Mouse (Mus musculus) regulatory T cell (primary cell): Measurements from ENCODE around the gene Dnm3.

ENCODE experiments used
- in situ Hi-C: fragments of 300-600 bp; cut with MboI, MseI; formaldehyde crosslinking; loops from one replicate; pipeline ENCODE4 v1.15.1; 2025; ENCODE audit warnings: high pct_unique_total_duplicates

The Dnm3 gene

DNA sequence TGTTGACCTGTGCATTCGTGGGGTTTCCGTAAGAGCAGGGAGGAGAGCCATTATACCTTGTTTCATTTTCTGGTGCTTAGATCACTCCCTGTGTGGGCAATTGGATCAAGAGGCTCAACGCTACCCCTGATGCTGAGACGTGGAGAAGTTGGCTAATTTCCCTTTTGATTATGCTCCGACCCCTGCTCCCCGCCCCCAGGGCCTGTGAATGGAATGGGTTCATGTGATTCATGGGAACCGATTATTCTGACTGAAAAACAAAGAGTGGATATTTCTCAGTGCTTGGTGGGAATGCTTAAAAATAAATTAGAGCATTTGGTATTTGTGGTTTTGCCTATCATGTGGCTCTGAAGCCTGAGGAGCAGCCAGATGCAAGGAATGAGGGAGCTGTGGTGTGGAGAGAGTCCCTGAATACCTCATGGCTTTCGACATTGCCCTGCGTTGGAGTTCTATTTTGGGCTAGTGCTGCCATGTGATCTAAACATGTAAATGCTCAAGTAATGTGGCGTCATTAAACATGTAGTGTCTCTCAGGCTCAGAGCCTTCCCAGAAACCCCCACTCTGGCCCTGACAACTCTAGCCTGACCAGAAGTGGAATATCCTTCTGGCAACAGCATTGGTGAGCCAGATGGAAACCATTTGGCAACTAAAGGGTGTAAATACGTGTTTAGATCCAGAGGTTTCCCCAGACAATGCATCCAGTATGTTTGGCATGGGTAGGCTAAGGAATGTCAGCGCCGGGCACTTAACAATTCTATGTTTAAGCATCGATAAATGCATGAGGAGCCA is 473.9 kb downstream of the Dnm3 start:
- in situ Hi-C loops = loop anchor here (5.0 kb wide), 1 partner anchor 308 kb away; no protein-coding TSS in a partner anchor

DNA sequence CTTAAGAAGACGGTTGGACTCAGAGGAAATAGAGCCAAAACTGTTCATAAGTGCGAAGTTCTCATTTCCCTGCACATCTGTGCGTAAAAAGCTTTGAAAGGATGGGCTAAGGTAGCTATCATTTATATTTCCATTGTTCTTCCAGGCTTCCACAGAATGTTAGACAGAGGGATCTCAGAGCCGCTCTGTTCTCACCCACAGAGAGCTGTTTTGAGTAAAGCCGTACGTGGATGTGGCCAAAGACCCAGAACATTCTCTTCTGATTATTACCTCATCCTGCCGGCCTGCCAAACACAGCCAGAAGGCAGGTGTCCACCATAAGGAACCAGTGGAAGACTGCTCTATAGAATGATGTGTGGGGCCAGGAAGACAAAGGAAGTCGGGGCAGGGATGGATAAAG is 476.5 kb downstream of the Dnm3 start:
- in situ Hi-C loops = loop anchor here (5.0 kb wide), 1 partner anchor 311 kb away; no protein-coding TSS in a partner anchor

- in situ Hi-C loops = loop anchor here (5.0 kb wide), 1 partner anchor 312 kb away; no protein-coding TSS in a partner anchor
Measured at GRCm38 (mm10) chr1:161999882-162000371, 477.9 kb downstream of the Dnm3 start.

- in situ Hi-C loops = no loop called here
Measured at GRCm38 (mm10) chr1:161999338-161999737, 478.5 kb downstream of the Dnm3 start.

GRCm38 (mm10) chr1:161998781-161999180 is 479.1 kb downstream of the Dnm3 start:
- in situ Hi-C loops = no loop called here

DNA sequence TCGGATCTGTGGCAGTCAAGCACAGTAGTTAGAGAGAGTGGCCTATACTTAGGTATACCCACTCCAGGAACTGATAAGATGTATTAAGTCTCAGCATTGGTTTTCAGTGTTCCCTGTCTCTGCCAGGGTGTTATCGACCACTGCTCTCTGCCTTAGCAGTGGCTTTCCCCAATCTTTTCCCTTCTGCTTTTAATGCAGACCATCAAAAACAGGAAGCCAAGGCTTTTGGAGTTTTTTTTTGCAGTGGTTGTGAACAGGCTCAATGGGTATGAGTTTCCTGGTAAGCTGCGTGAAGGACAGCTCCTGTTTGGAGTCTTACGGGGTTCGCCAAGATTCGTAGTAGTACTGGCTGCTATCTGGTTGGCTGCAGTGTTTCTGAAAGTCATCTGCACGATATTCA is 485.4 kb downstream of the Dnm3 start:
- in situ Hi-C loops = no loop called here

DNA sequence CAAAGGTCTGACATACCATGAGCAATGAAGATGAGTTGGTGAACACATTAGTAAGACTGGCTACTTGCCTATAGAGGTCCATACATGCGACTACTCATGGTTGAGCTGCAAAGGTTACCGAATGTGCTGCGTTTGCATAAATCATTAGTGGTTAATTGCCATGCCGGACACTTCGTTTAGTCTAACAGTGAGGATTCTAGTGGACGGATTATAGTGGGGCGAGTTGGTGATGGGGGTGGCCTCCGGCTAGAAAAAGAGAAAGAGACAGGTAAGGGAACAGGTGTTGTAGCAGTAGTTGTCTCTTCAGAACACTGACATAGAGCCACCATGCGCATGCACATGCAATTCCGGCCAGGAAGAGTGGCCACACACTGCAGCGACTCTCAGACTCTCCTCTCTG is 486.0 kb downstream of the Dnm3 start:
- in situ Hi-C loops = no loop called here

DNA sequence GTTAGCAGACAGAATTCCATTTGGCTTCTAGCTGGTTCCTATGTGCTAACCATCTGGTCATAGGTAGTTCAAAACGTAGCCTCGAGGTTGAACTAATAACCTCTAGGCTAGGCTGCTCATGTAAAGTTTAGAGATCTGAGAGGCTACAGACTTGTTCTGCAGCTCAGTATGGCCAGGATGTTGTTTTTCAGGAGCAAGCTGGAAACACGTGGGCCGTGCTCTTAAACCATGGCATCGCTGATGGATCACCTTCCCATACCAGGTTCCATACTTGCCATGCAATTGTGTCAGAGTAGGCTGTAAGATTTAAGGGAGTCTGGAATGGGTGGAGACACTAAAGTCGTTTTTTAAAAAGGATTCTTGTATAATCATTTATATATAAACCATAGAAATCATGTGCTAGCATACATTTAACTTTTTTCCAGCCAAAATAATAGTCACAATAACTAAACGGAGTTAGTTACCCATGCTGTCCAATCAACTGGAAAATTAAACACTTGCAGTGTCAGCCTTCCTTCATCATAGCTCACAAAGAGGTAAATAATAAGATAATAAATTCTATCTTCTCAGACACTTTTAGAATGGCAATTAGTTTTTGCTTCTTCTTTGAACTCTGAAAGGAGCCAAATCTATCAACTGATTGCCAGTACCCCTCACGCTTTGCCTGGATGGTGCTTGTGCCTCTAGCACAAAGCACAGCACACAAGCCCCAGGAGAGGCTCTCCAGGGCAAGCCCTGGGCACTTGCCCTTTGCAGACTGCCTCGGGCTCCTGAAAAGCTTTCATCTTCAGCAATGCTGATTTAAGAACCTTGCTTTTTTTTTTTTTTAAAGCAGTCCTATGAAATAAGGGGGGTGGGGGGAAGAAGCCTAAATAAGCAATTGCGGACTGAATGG is 486.9 kb downstream of the Dnm3 start:
- in situ Hi-C loops = no loop called here

- in situ Hi-C loops = no loop called here
Measured at GRCm38 (mm10) chr1:161983979-161984566, 493.8 kb downstream of the Dnm3 start.

DNA sequence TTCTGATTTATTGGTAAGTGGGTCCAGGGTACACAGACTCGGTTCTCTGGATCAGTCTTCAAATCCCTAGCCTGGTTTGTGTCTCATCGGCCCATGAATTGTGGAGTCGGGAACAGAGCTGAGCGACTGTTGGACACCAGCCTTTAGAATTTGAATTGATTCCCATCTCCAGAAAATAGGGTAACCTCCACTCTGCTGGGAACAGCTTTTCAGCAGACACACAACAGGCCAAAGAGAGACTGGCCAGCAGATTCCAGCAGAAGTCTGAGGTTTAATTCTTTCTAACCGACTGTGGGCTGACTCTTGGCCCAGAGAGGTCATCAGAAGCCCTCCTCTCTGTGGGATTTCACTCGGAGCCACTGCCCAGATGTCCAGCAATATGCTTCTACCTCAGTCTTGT is 494.4 kb downstream of the Dnm3 start:
- in situ Hi-C loops = no loop called here

- in situ Hi-C loops = no loop called here
Measured at GRCm38 (mm10) chr1:161980626-161981298, 497.1 kb downstream of the Dnm3 start.

DNA sequence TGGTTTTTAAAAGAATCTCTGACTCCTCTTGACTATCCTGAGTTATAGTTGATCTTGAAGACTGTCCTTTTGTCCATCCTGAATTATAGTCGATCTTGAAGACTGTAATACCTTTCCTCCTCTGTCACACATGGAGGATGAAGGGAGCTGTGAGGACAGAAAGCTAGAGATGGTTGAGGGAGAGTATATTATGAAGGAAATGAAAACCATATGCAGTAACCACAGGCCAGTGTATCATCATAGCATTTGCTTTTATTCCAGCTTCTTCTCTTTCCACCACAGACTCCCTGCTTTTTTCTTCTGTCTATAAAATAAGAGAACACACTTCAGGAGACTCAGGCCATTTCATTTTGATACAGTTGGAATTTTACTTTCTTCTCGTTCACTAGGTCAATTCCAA is 497.8 kb downstream of the Dnm3 start:
- in situ Hi-C loops = no loop called here

- in situ Hi-C loops = loop anchor here (5.0 kb wide), 1 partner anchor 232 kb away; no protein-coding TSS in a partner anchor
Measured at GRCm38 (mm10) chr1:161979536-161979935, 498.3 kb downstream of the Dnm3 start, which contains the start of gene 4930558K02Rik. 4930558K02Rik (minus strand) TSS chr1:161979636.

DNA sequence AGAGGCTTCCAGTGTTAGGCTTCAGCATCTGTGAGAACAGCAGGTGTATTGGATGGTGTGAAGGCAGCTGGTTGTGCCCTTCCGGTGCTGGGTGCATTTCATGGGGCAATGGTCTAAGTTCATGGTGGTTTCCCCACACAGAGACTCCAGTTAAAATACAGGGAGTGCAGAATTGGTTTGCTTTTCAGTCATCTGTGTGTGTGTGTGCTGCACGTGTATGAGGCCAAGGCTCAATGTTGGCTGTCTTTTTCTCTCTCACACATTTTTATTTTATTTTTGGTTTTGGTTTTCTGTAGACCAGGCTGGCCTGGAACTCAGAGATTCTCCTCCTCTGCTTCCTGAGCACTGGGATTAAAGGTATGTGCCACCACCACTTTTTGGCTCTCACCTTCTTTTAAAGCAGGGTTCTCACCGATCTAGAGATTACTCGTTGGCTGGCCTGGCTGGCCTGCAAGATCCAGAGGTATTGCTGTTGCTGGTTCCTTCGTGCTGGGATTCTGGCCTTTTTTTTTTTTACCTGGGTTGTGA is 499.6 kb downstream of the Dnm3 start:
- in situ Hi-C loops = loop anchor here (5.0 kb wide), 1 partner anchor 231 kb away; no protein-coding TSS in a partner anchor

DNA sequence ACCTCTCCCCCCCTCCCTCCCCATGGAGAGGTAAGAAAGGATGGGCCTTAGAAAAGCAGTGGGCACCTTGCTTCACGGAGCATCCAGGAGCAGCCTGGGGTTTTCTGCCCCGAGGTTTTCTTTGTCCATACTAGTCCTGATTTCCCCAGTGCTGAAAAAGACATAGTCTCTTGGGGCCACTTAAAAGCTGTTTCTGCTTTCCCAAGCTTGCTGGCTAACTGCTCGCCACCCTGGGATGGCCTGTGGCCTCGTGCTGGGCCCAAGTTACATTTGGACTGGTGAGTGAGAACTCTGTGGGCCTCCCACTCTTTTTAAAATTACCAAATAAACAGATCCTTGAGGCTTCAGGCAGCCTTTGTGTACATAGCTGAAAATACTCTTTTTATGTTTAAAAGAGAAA is 500.5 kb downstream of the Dnm3 start:
- in situ Hi-C loops = loop anchor here (5.0 kb wide), 1 partner anchor 230 kb away; no protein-coding TSS in a partner anchor

- in situ Hi-C loops = loop anchor here (5.0 kb wide), 1 partner anchor 229 kb away; no protein-coding TSS in a partner anchor
Measured at GRCm38 (mm10) chr1:161976255-161977182, 501.3 kb downstream of the Dnm3 start.

- in situ Hi-C loops = no loop called here
Measured at GRCm38 (mm10) chr1:161972233-161972632, 505.6 kb downstream of the Dnm3 start.

GRCm38 (mm10) chr1:161970874-161971273 is 507.0 kb downstream of the Dnm3 start:
- in situ Hi-C loops = no loop called here

DNA sequence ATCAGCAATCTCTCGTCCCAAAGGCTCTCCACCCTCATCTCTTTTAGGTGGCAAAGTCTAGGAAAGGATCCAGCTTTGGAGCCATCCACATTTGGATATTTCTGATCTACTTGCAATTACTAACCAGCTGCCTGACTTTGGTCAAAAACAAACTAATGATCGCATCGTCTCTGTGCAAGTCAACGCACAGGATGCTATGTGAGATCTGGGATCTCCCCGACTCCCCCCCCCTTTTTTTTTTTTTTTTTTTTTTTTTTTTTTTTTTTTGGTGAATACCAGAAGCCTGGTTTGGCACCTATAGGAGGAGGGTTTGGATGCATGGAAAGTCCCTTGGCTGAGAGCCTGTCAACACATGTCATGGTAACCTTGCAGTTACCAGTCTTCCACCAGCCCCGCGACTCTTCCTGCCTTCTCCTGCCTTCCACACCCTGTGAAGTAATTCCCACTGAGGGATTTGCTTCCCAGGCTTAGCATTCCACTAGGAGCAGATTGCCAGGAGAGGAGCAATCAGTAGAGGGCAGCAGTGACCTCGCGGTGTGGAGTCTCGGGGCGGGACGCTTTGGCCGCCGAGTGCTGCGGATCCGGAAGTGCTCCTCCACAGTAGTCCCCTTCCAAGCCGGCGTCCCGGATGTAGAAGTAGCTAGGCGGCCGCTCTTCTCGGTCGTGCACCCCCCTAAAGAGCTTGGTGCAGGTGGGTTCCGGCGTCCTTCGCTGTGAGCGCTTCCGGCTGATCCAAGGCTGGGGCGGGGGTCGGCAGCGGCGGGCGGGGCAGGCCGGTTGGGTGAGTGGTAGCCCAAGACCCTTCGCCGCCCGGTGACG is 509.0 kb downstream of the Dnm3 start, which contains the start of gene Pigc:
Gene Pigc (plus strand): TSS at position 598 of the 819 bp plus-strand sequence.
- in situ Hi-C loops = no loop called here
